9 mouse cellular contexts compared by ENCODE assay signal in genomic region chr7:82743116-82743765, GRCm38 (mm10).
DNase-seq lines count a peak whose midpoint lies in the region; ATAC-seq lines count a peak whose summit lies in the region.
"Had no signal": no experiment of that assay in that cellular context is flagged by ENCODE, and none has a peak within 500 bp of the region (broad histone marks: within the 10 kb centered on the region; RNA-seq: fewer than 3 reads in every experiment).

No protein-coding gene starts in this region.

- intact Hi-C loops in gastrocnemius, postnatal 36 days (cut with DNase I), result no loop called here
- intact Hi-C loops in left cerebral cortex, postnatal 10 days (cut with DNase I), result no loop called here

- no peak for DNase-seq in frontal cortex, postnatal 10 days (ENCODE audit: low spot score in 2 of 2)
- DNase-seq in brain, adult 2 months (ENCODE audit: low read depth, low spot score), result peak; percentile 52
- peak; percentile 33 to 43 for DNase-seq in gastrocnemius, postnatal 36 days
- DNase-seq in left cerebral cortex, postnatal 10 days (ENCODE audit: extremely low spot score in 1 of 2, low spot score in 2 of 2), result peak; percentile 37 to 61
- no peak for DNase-seq in B cell, adult 2 months
- DNase-seq: lung, embryonic 14.5 days had no signal

- ATAC-seq in frontal cortex, adult (ENCODE audit: low TSS enrichment), result peak; percentile 76; the same call in 1 of the 2 replicates
- no peak for ATAC-seq in megakaryocyte-erythroid progenitor cell, adult 5-6 weeks (replicated peaks; ENCODE audit: low FRiP score, low TSS enrichment, poor library complexity, severe bottlenecking)
- no peak for ATAC-seq in granulocyte monocyte progenitor cell, adult 5-6 weeks (replicated peaks; ENCODE audit: poor library complexity, severe bottlenecking)

Comparison
In these comparisons a context has a peak if more than half of its experiments do, and no peak if none do; other contexts are left out.
1. DNase-seq: peak in brain, adult 2 months (single experiment), gastrocnemius, postnatal 36 days (2 of 2) and left cerebral cortex, postnatal 10 days (2 of 2); none in frontal cortex, postnatal 10 days (0 of 2) and B cell, adult 2 months (0 of 2).